Mouse (Mus musculus) heart, postnatal 0 days (tissue): ENCODE measurements around the gene Dand5. TPM values are rescaled to one million over a fixed set of nuclear protein-coding genes. Genes with fewer than 3 reads are reported as not detected.

ENCODE experiments used
- ATAC-seq: fragments of 200-750 bp; cut with Nextera tagmentation; 2 replicates; pipeline ENCODE4 v1.8.0; 2017; ENCODE audit warnings: low read depth, moderate number of reproducible peaks, moderate library complexity; ENCODE audit not compliant: insufficient read depth
- DNase-seq: peaks from one replicate; pipeline ENCODE4 v3.0.0-alpha.2; 2016; ENCODE audit warnings: low spot score
- H3K27ac ChIP-seq: fragments of 300-500 bp; sonication (generic); 2 replicates; pipeline ENCODE4 v1.5.1; 2014; ENCODE audit warnings: low read depth, mild to moderate bottlenecking
- H3K27me3 ChIP-seq: fragments of 300-500 bp; sonication (generic); 2 replicates; pipeline ENCODE4 v1.6.1; 2014; ENCODE audit warnings: low read length, mixed read lengths; ENCODE audit not compliant: control insufficient read depth, insufficient read depth
- H3K36me3 ChIP-seq: fragments of 300-500 bp; sonication (generic); replicated peaks from 2 replicates; pipeline ENCODE4 v1.6.1; 2014; ENCODE audit warnings: low read length, mixed read lengths; ENCODE audit not compliant: control insufficient read depth, insufficient read depth
- H3K4me1 ChIP-seq: fragments of 300-500 bp; sonication (generic); 2 replicates; pipeline ENCODE4 v1.6.1; 2014; ENCODE audit warnings: antibody characterized with exemption; ENCODE audit not compliant: control insufficient read depth, insufficient read depth
- H3K4me2 ChIP-seq: fragments of 300-500 bp; sonication (generic); 2 replicates; pipeline ENCODE4 v1.6.1; 2014; ENCODE audit warnings: low read depth, mild to moderate bottlenecking, low read length, moderate library complexity
- H3K4me3 ChIP-seq: fragments of 300-500 bp; sonication (generic); 2 replicates; pipeline ENCODE4 v1.5.1; 2014; ENCODE audit warnings: low read depth, low read length
- H3K9ac ChIP-seq: fragments of 300-500 bp; sonication (generic); replicated peaks from 2 replicates; pipeline ENCODE4 v1.6.1; 2014; ENCODE audit warnings: low read depth, low read length, mixed read lengths
- H3K9me3 ChIP-seq: fragments of 300-500 bp; sonication (generic); replicated peaks from 2 replicates; pipeline ENCODE4 v1.6.1; 2016; ENCODE audit warnings: low read length; ENCODE audit not compliant: control insufficient read depth
- CTCF ChIP-seq: IDR thresholded peaks from 2 replicates; pipeline ENCODE4 v1.5.1; 2016; ENCODE audit warnings: antibody characterized with exemption, control low read depth, low read depth
- EP300 ChIP-seq: IDR thresholded peaks from 2 replicates; pipeline ENCODE4 v1.6.1; 2016; ENCODE audit warnings: antibody characterized with exemption, low read depth
- WGBS: fragments of 180-500 bp; shearing (Covaris S2); extraction: QIAGEN DNeasy Blood & Tissue Kit; methylation state at CpG from one replicate; pipeline ENCODE4 v1.1.7; 2014; 5-methylcytosine and 5-hydroxymethylcytosine counted together
- polyA plus RNA-seq: library from polyadenylated mRNA; unstranded; fragments of >200 nt; fragmentation: Nextera tagmentation; extraction: Ambion mirVana; gene quantifications from 2 replicates; pipeline ENCODE4 v1.2.1, GENCODE M21; 2015
- total RNA-seq: library from RNA; depleted of rRNA; stranded (reverse); fragments of >200 nt; gene quantifications from 2 replicates; pipeline ENCODE4 v1.2.3, GENCODE M21; 2014; ENCODE audit warnings: low replicate concordance

Dand5 gene
- total and polyA plus RNA-seq, 2 experiments from 2014 or later, result 6.2 to 15.4 TPM

DNA sequence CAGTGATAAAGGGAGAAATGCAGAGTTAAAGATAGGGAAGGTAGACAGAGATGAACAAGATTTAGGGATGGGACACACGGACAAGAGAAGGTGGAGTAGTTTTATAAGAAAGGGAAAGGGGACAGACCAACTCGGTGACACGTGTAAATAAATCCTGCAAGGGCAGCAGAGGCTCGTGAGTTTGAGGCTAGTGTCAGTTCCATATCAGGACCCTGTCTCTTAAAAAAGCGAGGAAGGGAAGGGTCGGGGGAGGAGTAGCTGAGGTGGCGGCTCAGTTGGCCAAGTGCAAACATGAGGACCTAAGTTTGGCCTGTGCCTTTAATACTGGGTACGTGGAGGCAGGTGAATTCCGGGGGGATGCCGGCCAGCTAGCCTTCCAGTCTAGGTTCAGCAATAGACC, 11.3 kb downstream of the Dand5 start:
- WGBS, result 29% methylated on average over 10 of the region's 10 CpGs
- ATAC-seq, result no peak
- H3K4me3 ChIP-seq, result peak overlapping the region; percentile 27
- no peak overlapping the region for H3K9ac ChIP-seq
- H3K4me2 ChIP-seq, result peak overlapping the region; percentile 54
- H3K27me3 ChIP-seq, result no peaks in the 10 kb centered on the region
- no peak for DNase-seq
- H3K9me3 ChIP-seq, result no peaks in the 10 kb centered on the region
- H3K27ac ChIP-seq, result no peak overlapping the region
- TF ChIP-seq CTCF (no peak), EP300 (no peak)
- H3K4me1 ChIP-seq, result peaks cover 12% of the 10 kb centered on the region; the same call in 1 of the 2 replicates
- H3K36me3 ChIP-seq, result no peaks in the 10 kb centered on the region

DNA sequence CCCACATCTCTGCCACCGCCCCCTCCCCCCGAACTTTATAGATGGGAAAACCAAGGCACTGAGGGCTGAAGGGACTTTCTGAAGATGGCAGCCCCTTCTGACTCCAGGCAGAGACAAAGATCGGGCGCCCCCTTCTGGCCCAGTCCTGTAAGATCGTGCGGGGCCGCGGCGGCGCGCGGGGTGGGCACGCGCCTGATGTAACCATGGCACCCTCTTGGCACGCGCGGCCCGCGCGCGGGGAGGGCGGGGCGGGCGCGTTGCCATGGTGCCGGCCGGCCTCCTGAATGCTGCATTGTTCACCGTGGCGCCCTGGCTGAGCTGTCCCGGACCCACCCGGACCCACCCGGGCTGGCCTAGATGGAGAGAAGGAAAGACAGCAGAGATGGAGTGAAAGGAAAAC, 11.7 kb downstream of the Dand5 start:
- TF ChIP-seq EP300 (no peak), CTCF (peak; percentile 81)
- H3K9me3 ChIP-seq, result no peaks in the 10 kb centered on the region
- no peaks in the 10 kb centered on the region for H3K36me3 ChIP-seq
- no peak overlapping the region for H3K27ac ChIP-seq
- peak overlapping the region; percentile 54 for H3K4me2 ChIP-seq
- ATAC-seq, result peak; percentile 78
- H3K4me3 ChIP-seq, result peak overlapping the region; percentile 27
- WGBS, result under 1% methylated on average over 32 of the region's 32 CpGs
- peaks cover 12% of the 10 kb centered on the region; the same call in 1 of the 2 replicates for H3K4me1 ChIP-seq
- H3K27me3 ChIP-seq, result no peaks in the 10 kb centered on the region
- no peak overlapping the region for H3K9ac ChIP-seq
- peak; percentile 79 for DNase-seq

DNA sequence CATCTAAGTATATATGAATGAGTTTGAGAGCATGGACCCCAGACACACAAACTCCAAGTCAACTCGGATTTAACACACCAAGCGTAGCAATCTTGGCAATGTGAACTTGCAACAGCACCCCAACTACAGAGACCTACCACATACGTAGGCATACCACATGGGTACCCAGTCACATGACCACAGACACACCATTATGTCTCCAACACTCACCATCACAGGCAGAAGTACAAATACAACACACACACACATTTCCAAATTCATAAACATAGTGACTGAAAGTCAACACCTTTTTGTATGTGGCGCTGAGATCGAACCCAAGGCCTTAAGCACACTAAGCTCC, 12.7 kb downstream of the Dand5 start:
- no peaks in the 10 kb centered on the region for H3K27me3 ChIP-seq

DNA sequence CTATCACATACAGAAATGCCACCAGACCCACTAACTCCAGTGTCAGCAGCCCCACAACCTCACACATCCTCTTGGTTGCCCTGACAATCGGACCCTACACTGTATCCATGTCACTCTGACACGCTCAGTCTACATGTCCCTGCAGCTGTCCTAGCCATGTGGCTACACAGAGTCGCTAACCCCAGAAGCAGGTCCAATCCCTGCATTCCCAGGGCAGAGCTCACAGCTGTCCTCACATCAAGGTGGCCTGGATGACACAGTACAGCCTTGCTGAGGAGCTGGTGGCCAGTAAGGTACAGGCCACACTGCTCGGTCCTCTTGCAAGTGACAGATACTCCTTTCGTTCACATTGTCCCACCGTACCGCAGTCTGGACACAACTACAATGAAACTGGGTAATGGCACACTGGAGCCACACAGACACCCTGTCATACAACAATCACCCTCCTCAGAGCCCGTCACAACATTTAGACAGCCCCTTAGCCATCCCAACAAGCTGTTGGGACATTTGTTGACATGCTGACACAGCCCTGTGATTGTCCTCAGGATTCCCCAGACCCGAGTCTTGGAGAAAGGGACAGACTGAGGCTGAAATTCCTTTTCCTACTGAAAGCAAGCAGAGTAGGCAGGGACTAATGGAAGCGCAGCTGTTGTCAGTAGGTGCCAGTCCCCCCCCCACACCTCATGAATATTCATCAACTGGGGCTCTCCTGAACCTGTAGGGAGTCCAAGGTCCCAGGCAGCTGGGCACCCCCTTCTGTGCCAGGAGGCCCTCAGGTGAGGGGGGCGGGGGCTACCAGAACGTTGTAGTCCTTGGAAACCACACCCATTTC, 13.3 kb downstream of the Dand5 start:
- H3K36me3 ChIP-seq, result no peaks in the 10 kb centered on the region
- no peaks in the 10 kb centered on the region for H3K27me3 ChIP-seq
- TF ChIP-seq EP300 (no peak), CTCF (no peak)
- DNase-seq (no peak), ATAC-seq (no peak)
- H3K4me2 ChIP-seq, result no peak overlapping the region
- H3K4me1 ChIP-seq, result 0 out of 2 replicates have a peak, but pooled peaks cover 2% of the 10 kb centered on the region
- no peak overlapping the region for H3K4me3 ChIP-seq
- H3K9ac ChIP-seq, result no peak overlapping the region
- no peaks in the 10 kb centered on the region for H3K9me3 ChIP-seq
- no peak overlapping the region for H3K27ac ChIP-seq
- 56% methylated on average over 12 of the region's 12 CpGs for WGBS

More for the DNA sequence above, 12.7 kb downstream of the Dand5 start:
- Histone ChIP-seq H3K27ac (no peak overlapping the region), H3K9me3 (no peaks in the 10 kb centered on the region), H3K4me3 (no peak overlapping the region), H3K4me2 (no peak overlapping the region), H3K4me1 (peaks cover 8% of the 10 kb centered on the region; the same call in 1 of the 2 replicates), H3K36me3 (no peaks in the 10 kb centered on the region), H3K9ac (no peak overlapping the region)
- DNase-seq (no peak), ATAC-seq (no peak)
- TF ChIP-seq CTCF (no peak), EP300 (no peak)
- WGBS, result 78% methylated on average over 5 of the region's 5 CpGs

DNA sequence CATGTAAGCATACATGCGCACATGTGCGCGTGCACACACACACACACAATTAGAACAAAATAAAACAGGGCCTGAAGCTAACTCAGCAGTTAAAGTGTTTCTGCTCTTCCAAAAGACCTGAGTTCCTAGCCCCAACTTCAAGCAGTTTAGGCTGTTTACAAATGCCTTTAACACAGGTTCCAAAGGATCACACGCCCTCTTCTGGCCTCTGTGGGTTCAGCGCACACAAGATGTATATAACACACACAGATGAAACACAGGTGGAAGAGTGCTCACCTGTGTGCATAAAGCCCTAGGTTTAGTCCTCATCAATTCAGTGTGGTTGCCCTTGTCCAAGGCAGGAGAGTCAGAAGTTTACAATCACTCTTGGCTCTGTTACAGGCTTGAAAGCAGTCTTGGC, 16.6 kb downstream of the Dand5 start:
- WGBS, result 94% methylated on average over 5 of the region's 5 CpGs

More for the DNA sequence above, 16.6 kb downstream of the Dand5 start:
- no peak overlapping the region for H3K4me3 ChIP-seq
- no peak for TF ChIP-seq EP300
- no peak for TF ChIP-seq CTCF
- no peak for DNase-seq
- H3K9ac ChIP-seq, result no peak overlapping the region
- H3K4me1 ChIP-seq, result no peaks in the 10 kb centered on the region
- H3K4me2 ChIP-seq, result no peak overlapping the region
- no peaks in the 10 kb centered on the region for H3K9me3 ChIP-seq
- no peak for ATAC-seq
- H3K27me3 ChIP-seq, result no peaks in the 10 kb centered on the region
- H3K27ac ChIP-seq, result no peak overlapping the region
- no peaks in the 10 kb centered on the region for H3K36me3 ChIP-seq
